Mouse (Mus musculus) lung, embryonic 15.5 days (tissue): Measurements from ENCODE around the gene Zfp444. TPM values are rescaled to one million over a fixed set of nuclear protein-coding genes. Genes with fewer than 3 reads are reported as not detected.
"Not testable (repeated sequence)": the region's sequence is repeated elsewhere in the genome, so short reads cannot be mapped to it uniquely, and the experiment has no call there.

Experiments
- ATAC-seq: fragments of 200-750 bp; cut with Nextera tagmentation; 2 replicates; pipeline ENCODE4 v1.8.0; 2017; ENCODE audit warnings: moderate number of reproducible peaks, borderline replicate concordance; ENCODE audit not compliant: low FRiP score, low TSS enrichment; ENCODE audit errors: extremely low read depth
- H3K27ac ChIP-seq: fragments of 300-500 bp; sonication (generic); 2 replicates; pipeline ENCODE4 v1.5.1; 2015; ENCODE audit warnings: moderate library complexity, mild to moderate bottlenecking, inconsistent platforms
- H3K27me3 ChIP-seq: fragments of 300-500 bp; sonication (generic); 2 replicates; pipeline ENCODE4 v1.6.1; 2015; ENCODE audit warnings: inconsistent platforms
- H3K36me3 ChIP-seq: fragments of 300-500 bp; sonication (generic); 2 replicates; pipeline ENCODE4 v1.6.1; 2015; ENCODE audit warnings: inconsistent platforms
- H3K4me1 ChIP-seq: fragments of 300-500 bp; sonication (generic); 2 replicates; pipeline ENCODE4 v1.6.1; 2015; ENCODE audit warnings: inconsistent platforms
- H3K4me2 ChIP-seq: fragments of 300-500 bp; sonication (generic); 2 replicates; pipeline ENCODE4 v1.6.1; 2015; ENCODE audit warnings: inconsistent platforms, mild to moderate bottlenecking, moderate library complexity
- H3K4me3 ChIP-seq: fragments of 300-500 bp; sonication (generic); 2 replicates; pipeline ENCODE4 v1.5.1; 2015; ENCODE audit warnings: mild to moderate bottlenecking, inconsistent platforms
- H3K9ac ChIP-seq: fragments of 300-500 bp; sonication (generic); 2 replicates; pipeline ENCODE4 v1.6.1; 2015; ENCODE audit warnings: inconsistent platforms
- H3K9me3 ChIP-seq: fragments of 300-500 bp; sonication (generic); 2 replicates; pipeline ENCODE4 v1.6.1; 2016; ENCODE audit warnings: inconsistent platforms
- WGBS: fragments of 180-500 bp; shearing (Covaris S2); methylation state at CpG from one replicate; pipeline ENCODE4 v1.1.7; 2015; 5-methylcytosine and 5-hydroxymethylcytosine counted together
- polyA plus RNA-seq: library from polyadenylated mRNA; unstranded; fragments of >200 nt; fragmentation: Nextera tagmentation; extraction: Ambion mirVana; gene quantifications from 2 replicates; pipeline ENCODE4 v1.2.1, GENCODE M21; 2015

Gene Zfp444
- polyA plus RNA-seq, 1 experiment from 2014 or later, result 62.2 TPM

GRCm38 (mm10) chr7:6239787-6240186 is 67.8 kb downstream of the Zfp444 start:
- WGBS, result 41% methylated on average over 11 of the region's 11 CpGs
- H3K36me3 ChIP-seq, result no peaks in the 10 kb centered on the region
- H3K27me3 ChIP-seq, result no peaks in the 10 kb centered on the region
- no peak overlapping the region for H3K4me2 ChIP-seq
- H3K4me3 ChIP-seq, result no peak overlapping the region
- H3K27ac ChIP-seq, result no peak overlapping the region
- H3K4me1 ChIP-seq, result no peaks in the 10 kb centered on the region
- ATAC-seq, result no peak
- no peak overlapping the region for H3K9ac ChIP-seq
- no peaks in the 10 kb centered on the region for H3K9me3 ChIP-seq

GRCm38 (mm10) chr7:6240841-6241425 is 68.9 kb downstream of the Zfp444 start:
- not testable (repeated sequence) for H3K4me2 ChIP-seq, ATAC-seq
- 7% methylated on average over 1 of the region's 1 CpGs for WGBS

More at GRCm38 (mm10) chr7:6240841-6241425, 68.9 kb downstream of the Zfp444 start:
- not testable (repeated sequence) for H3K9me3 ChIP-seq, H3K9ac ChIP-seq, H3K4me3 ChIP-seq, H3K36me3 ChIP-seq, H3K4me1 ChIP-seq, H3K27me3 ChIP-seq, H3K27ac ChIP-seq

Other genes with a start within 250 kb of the Zfp444 start
- gene Vmn1r65, start 161.2 kb upstream of the Zfp444 start, polyA plus RNA-seq, result not detected in 2 replicates
- not detected in 2 replicates for gene Nlrp4c, start 127.1 kb upstream of the Zfp444 start, polyA plus RNA-seq
- 24.6 and 25.4 TPM in 2 replicates for gene Zfp787, start 16.2 kb upstream of the Zfp444 start, polyA plus RNA-seq
- gene Galp, start 24.9 kb downstream of the Zfp444 start, polyA plus RNA-seq, result not detected in 2 replicates
- gene Zscan5b, start 50.1 kb downstream of the Zfp444 start, polyA plus RNA-seq, result not detected in 2 replicates
- gene Epp13, start 80.5 kb downstream of the Zfp444 start, polyA plus RNA-seq, result 0.25 TPM in 1 of 2 replicates, not detected in the other
- 5.6 and 7.1 TPM in 2 replicates for gene Zfp667, start 114.4 kb downstream of the Zfp444 start, polyA plus RNA-seq
- 5.6 and 7.3 TPM in 2 replicates for gene Zfp583, start 159.1 kb downstream of the Zfp444 start, polyA plus RNA-seq
- gene Gm3854, start 171.5 kb downstream of the Zfp444 start, polyA plus RNA-seq, result 1.5 and 1.6 TPM in 2 replicates
- 3.4 TPM in 2 replicates for gene Zfp78, start 191.1 kb downstream of the Zfp444 start, polyA plus RNA-seq
- gene Zfp28, start 211.1 kb downstream of the Zfp444 start, polyA plus RNA-seq, result 9.4 and 9.6 TPM in 2 replicates
- 0.20 TPM in 1 of 2 replicates, not detected in the other for gene Smim17, start 226.5 kb downstream of the Zfp444 start, polyA plus RNA-seq
- 0.04 TPM in 2 replicates for gene Gm20715, start 238.1 kb downstream of the Zfp444 start, polyA plus RNA-seq